Mouse (Mus musculus) heart, postnatal 0 days (tissue): ENCODE results near the gene Dnmt1.

Source experiments
- CTCF ChIP-seq: IDR thresholded peaks from 2 replicates; pipeline ENCODE4 v1.5.1; 2016; ENCODE audit warnings: antibody characterized with exemption, control low read depth, low read depth
- EP300 ChIP-seq: IDR thresholded peaks from 2 replicates; pipeline ENCODE4 v1.6.1; 2016; ENCODE audit warnings: antibody characterized with exemption, low read depth

- TF ChIP-seq CTCF: no peak
- TF ChIP-seq EP300: no peak
Measured at GRCm38 (mm10) chr9:20897736-20898510, 61.8 kb downstream of the Dnmt1 start.
